Mouse (Mus musculus) lung, adult 2 months (tissue): ENCODE measurements around the gene Pdcd7.

Experiments used
- CTCF ChIP-seq: fragments of 200-500 bp; IDR thresholded peaks from 2 replicates; pipeline ENCODE4 v1.5.1; 2011; ENCODE audit warnings: mild to moderate bottlenecking, low read length, control low read depth; ENCODE audit not compliant: insufficient read depth
- POLR2A ChIP-seq: fragments of 200-500 bp; IDR thresholded peaks from 2 replicates; pipeline ENCODE4 v1.6.1; 2011; ENCODE audit warnings: low read depth, mild to moderate bottlenecking, control low read depth, low read length, borderline replicate concordance; ENCODE audit errors: extremely low read depth

DNA sequence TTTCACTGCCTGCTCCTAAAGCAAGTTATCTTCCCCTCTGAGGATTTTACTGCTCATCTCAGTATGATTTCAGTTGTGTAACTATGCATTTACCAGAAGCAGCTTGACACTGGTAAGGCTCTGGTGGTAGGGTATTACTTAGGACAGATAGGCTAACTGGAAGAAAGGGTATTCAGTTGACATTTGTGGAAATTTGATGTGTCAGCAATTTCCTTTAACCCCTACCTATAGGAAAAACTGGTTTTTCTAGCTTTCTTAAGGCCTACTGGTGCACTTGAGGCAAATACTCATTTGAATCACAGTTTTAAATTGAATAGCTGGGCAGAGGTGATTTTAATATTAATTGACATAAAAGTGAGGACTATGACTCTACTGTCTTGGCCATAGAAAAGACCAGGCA is 19.9 kb upstream of the Pdcd7 start:
- TF ChIP-seq CTCF: no peak
- no peak for TF ChIP-seq POLR2A
